Mouse (Mus musculus) frontal cortex, postnatal 25 days (tissue): ENCODE data around the gene Gale.
"Not testable (repeated sequence)": the region's sequence is repeated elsewhere in the genome, so short reads cannot be mapped to it uniquely, and the experiment has no call there.

Experiments used
- DNase-seq, 2 experiments: peaks; one replicate each; pipeline ENCODE4 v3.0.0; 2022; ENCODE audit warnings: low spot score in 2 of 2

The Gale gene

DNA sequence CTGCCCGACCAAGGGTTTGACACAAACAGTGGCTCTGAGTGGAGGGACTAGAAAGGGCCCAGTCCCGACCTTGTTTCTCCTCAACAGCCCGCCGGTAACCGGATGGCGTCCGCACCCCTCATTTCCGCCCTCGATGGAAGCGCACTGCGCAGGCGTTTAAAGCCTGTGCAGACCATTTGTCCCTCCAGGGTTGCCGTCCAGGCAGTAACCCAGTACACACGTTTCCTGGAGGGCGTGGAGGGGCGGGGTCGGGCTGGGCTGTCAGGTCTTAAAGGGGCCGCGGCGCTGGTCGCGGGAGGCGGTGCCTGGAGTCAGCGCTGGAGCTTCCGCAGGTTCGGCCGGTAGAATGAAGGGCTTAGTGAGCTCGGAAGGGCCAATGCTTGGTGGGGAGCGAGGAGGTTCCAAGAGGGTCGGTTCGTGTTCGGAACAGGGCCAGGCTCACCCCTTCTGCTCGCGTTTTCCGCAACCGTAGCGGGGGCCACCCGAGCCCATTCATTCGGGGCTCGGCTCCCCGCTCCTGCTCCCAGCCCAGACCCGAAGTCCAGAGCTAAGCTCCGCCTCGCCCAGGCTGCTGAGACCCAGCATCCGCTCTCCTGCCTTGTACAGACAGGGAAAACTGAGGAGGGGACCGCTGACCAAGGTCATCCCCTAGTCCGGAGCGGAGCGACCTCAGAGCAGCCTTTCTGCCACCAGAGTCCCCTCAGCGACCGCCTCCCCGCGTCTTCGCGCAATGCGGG lies at the start of gene Gale:
Gale (plus strand) TSS at position 271 of the 737 bp plus-strand sequence.
- peak; percentile 81 to 93 for DNase-seq

DNA sequence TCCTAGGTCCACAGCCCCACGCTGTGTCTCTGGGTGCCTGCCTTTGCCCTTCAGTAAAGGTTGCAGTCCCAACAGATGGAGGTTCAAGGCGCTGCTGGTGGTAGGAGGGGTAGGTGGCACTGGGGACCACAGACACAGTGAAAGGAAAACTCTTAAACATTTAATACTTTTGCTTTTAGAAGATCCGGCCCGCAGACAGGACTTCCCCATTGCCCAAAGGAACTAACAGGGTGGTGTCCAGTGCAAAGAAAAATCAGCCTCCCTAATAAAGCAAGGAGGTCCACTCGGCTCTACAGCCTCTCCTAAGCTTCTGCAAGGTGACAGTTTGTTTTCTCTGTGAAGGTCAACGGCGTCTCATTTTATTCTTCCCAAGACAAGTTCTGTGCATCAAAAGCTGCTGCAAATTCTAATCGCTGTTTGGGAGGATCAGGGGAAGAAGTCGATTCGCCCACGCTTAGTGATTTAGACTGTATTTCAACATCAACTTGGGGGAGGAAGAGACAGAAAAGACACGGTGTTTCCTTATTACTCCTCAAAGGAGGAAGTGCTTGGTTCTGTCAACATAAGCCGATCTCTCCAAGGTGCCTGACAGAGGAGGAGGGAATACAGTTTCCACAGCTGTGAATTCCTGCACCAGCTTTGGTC lies 44.8 kb upstream of the Gale start:
- no peak for DNase-seq

DNA sequence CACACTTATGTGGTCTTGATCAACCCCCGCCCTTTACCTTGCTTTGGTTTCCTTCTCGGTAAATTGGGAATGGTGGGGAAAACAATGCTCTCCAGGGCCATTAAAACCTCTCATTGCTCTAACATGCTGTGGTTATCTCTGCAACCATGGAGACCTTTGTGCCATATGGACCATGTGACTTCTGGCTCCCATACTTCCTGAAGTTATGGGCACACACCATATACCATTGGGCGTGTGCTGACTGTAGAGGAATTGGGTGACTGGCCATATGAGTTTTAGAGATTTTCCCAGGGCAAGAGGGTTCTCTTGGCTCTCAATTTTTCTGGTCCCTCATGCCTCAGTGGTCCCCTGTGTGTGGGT lies 44.3 kb upstream of the Gale start:
- DNase-seq, result no peak

DNA sequence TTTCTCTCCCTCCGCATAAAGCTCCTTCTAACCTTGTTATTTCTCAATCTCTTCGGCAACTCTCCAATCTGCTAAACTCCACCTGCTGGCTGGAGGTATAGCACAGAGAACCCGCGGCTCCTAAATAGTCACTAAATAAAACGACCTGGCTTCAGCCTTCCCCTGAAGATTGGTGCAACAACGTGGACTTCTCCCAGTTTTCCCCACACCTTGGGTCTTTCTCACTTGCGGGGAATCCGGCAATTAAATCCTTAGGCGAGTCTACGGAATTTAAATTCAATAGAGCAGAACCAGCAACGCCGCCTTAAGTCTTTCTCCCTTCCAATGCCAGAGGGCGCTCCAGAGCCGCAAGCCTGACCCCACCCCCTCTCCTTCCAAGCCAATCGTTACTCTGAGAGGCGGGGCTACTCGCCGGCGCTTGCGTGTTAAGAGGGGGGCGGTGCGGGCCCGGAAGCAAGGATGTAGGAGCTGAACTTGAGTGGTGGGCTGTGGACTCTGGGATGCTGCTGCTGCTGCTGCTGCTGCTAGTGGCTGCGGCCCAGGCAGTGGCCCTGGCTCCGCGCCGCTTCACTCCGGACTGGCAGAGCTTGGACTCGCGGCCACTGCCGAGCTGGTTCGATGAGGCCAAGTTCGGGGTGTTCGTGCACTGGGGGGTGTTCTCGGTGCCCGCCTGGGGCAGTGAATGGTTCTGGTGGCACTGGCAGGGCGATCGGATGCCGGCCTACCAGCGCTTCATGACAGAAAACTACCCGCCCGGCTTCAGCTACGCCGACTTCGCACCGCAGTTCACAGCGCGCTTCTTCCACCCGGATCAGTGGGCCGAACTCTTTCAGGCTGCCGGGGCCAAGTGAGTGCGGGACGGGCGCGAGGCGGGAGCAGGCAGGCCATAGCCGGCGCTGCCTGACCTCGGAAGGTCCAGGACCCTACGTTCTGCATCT lies 43.0 kb upstream of the Gale start, which contains the start of gene Fuca1:
Fuca1 (plus strand) TSS at position 432 of the 938 bp plus-strand sequence.
- DNase-seq, result peak; percentile 91 to 92

DNA sequence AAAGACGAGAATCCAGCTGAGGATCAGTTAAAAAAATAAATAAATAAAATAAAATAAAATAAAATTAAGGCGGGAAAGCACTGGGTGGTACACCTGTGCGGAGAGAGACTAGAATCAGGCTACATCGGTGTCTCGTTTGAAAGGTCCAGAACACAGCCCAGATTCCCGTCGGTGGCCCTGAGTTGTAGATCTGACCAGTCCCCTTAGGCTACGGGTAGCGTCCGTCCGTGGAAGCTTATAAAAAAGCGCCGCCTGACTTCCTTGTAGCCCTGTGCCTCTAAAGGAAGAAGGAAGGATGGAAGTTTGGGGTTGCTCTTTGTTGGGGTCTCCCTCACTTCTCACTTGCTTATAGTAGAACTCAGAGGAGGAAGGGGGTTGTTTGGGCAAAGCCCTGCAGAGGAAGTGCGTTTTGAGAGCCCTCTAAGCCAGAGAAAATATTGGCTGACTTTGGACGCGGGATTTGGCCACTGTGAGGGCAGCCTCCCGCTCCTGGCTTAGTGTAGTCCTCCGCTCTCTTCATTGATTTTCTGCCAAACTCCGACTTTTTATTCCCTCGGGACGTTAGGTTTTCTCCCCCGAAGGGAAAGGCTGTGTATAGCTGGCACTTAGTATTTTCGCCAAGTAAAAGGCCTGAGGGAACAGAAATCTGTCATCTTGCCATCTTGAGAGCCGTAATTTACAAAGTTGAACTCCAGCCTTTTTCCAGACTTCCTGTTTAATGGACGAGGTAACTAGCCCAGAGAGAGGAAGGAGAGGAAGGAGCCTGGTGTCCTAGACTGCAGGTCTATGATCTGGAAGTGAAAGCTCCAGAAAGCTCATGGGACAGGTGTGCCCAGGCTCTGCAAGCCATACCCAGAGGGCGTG lies 42.0 kb upstream of the Gale start:
- no peak for DNase-seq

GRCm38 (mm10) chr4:135922190-135922589 lies 41.3 kb upstream of the Gale start:
- DNase-seq, result no peak

DNA sequence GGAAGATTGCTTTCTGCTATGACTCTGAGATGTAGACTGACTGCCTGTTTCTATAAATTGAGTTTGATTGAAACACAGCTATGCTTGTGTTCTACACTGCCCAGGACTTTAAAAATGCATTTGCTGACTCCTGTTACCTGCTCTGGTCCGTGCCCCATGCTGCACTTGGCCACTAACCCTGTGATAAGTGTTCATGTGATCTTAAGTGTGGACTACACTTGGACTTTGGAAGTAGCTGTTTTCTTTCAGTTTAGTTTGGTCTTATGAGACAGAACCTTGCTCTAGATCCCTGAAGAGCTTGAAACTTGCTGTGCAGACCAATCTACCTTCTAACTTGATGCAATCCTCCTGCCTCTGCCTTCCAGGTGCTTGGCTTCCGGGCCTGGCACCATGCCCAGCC lies 39.1 kb upstream of the Gale start:
- DNase-seq, result no peak

DNA sequence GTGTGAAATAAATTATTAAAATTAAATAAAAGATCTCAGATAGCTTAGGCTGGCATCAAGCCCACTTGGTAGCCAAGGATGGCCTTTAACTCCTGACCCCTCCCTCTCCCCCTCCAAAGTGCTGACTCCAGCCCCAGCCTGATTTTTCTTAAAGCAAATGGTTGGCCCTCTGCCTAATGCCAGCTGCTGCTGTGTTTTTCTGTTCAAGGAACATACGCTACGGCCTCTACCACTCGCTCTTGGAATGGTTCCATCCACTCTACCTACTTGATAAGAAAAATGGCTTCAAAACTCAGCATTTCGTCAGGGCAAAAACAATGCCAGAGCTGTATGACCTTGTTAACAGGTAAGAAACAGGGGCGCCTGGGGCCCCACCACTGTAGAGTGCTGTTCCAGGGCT lies 38.2 kb upstream of the Gale start:
- DNase-seq, result no peak

- DNase-seq, result no peak
Observed at GRCm38 (mm10) chr4:135926195-135926808, 37.2 kb upstream of the Gale start.

DNA sequence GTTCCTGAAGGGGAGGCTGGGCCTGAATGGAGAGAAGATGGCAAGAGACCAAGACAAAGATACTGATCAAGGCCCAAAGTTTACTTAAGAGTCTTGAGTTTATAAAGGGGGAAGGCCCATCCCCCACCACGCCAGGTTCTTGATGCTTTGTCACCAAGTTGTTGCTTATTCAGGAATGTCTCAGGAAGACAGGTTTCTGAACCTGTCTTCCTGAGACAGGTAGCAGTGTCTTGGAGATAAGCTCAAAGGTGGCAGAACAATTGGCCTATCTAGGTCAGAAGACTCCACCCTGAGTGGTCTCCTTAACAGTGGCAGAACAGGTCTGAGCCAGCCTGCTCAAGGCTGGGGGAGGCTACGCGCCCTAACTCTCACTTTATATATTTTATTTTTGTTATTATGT lies 36.7 kb upstream of the Gale start:
- DNase-seq, result no peak

DNA sequence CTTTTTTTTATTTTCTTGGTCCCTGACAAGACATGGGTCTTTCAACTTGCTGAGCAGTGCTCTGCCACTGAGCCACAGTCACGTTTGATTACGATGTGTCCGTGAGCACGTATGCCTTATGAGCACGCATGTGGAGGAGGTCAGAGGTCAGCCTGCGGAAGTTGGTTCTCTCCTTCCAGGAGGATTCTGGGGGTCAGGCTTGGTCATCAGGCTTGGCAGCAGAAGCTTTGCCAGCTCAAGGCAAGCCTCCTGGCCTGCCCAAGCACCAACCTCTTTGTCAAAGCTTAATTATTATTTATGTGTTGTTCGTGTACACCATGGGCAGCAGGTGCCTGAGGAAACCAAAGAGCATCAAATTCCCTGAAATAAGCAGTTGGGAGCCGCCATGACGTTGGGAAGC lies 35.2 kb upstream of the Gale start:
- no peak for DNase-seq

- DNase-seq, result no peak
Observed at GRCm38 (mm10) chr4:135929405-135929804, 34.1 kb upstream of the Gale start.

DNA sequence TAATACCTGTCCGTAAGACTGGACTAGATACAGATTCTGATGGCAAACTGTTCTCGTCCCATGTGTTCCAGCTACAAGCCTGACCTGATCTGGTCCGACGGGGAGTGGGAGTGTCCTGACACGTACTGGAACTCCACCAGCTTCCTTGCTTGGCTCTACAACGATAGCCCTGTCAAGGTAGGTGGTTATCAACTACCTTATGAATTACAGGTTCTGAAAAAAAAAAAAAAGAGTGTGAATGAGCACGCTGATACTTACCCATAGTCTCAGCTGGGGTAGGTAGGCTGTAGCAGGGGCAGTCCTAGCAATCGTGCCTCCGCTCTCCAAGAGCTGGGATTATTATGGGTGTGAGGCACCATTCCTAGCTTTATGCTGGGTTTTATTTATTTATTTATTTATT lies 33.7 kb upstream of the Gale start:
- DNase-seq, result no peak

GRCm38 (mm10) chr4:135930239-135930638 lies 33.3 kb upstream of the Gale start:
- DNase-seq, result no peak

GRCm38 (mm10) chr4:135931832-135932231 lies 31.7 kb upstream of the Gale start:
- no peak for DNase-seq

GRCm38 (mm10) chr4:135934708-135935500 lies 28.6 kb upstream of the Gale start:
- no peak for DNase-seq

DNA sequence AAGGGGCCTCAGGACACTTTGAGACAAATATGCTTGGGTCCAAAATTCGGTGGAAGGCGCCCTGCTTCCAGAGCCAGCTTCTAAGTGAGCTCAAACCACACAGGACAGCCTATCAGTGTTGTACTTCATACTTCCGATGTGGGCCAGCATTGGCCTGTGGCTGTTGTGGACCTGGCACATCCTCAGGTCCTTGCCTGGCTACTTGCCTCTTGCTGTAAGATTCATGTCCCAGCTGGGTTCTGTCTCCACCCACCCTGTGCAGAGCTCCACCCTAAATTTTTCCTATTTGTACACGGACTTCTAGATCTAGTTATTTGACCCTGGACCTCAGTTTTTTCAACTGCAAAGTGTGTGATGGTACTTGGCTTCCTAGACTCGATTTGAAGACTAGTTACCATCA lies 28.0 kb upstream of the Gale start:
- no peak for DNase-seq

GRCm38 (mm10) chr4:135938858-135939257 lies 24.7 kb upstream of the Gale start:
- no peak for DNase-seq

DNA sequence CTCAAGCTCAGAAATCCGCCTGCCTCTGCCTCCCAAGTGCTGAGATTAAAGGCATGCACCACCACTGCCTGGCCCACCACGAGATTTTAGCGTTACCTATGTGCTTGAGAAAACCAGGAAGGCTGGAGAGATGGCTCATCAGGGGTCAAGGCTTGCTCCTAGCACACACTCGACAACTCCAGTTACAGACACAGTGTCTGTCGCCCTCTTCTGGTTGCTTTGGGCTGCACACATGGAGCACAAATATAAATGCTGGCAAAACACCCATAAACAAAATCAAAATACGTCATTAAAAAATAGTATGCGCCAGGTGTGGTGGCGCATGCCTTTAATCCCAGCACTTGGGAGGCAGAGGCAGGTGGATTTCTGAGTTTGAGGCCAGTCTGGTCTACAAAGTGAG lies 22.5 kb upstream of the Gale start:
- not testable (repeated sequence) for DNase-seq

GRCm38 (mm10) chr4:135942193-135942592 lies 21.3 kb upstream of the Gale start:
- DNase-seq, result no peak
